Comparison of ENCODE assay signal across 8 mouse cellular contexts in genomic region chr6:32510924-32511323, GRCm38 (mm10).
DNase-seq lines count a peak whose midpoint lies in the region; ATAC-seq lines count a peak whose summit lies in the region.

No protein-coding gene starts in this region.

- H3K9me3 ChIP-seq in limb, embryonic 12.5 days: no peaks in the 10 kb centered on the region
- H3K9me3 ChIP-seq in limb, embryonic 10.5 days (replicated peaks): no peaks in the 10 kb centered on the region
- no peaks in the 10 kb centered on the region for H3K9me3 ChIP-seq in kidney, embryonic 16.5 days (ENCODE audit: low read length)
- no peaks in the 10 kb centered on the region for H3K9me3 ChIP-seq in hindbrain, embryonic 10.5 days

- H3K4me1 ChIP-seq in limb, embryonic 12.5 days (replicated peaks): peaks cover 13% of the 10 kb centered on the region
- H3K4me1 ChIP-seq in limb, embryonic 10.5 days: peaks cover 22% of the 10 kb centered on the region
- H3K4me1 ChIP-seq in kidney, embryonic 16.5 days (ENCODE audit: insufficient read depth, low read length): no peaks in the 10 kb centered on the region
- H3K4me1 ChIP-seq in hindbrain, embryonic 10.5 days (replicated peaks): peaks cover 13% of the 10 kb centered on the region

- no peaks in the 10 kb centered on the region for H3K36me3 ChIP-seq in limb, embryonic 12.5 days
- no peaks in the 10 kb centered on the region for H3K36me3 ChIP-seq in limb, embryonic 10.5 days
- no peaks in the 10 kb centered on the region for H3K36me3 ChIP-seq in kidney, embryonic 16.5 days (ENCODE audit: insufficient read depth, low read length)
- H3K36me3 ChIP-seq in macrophage (ENCODE audit: inconsistent target): no peaks in the 10 kb centered on the region
- H3K36me3 ChIP-seq in hindbrain, embryonic 10.5 days: no peaks in the 10 kb centered on the region

- no peak for DNase-seq in limb, embryonic 10.5 days (ENCODE audit: low spot score)
- no peak for DNase-seq in retina, embryonic 14.5 days (ENCODE audit: low spot score)
- no peak for DNase-seq in spleen, adult 12 weeks (ENCODE audit: low spot score)
- no peak for DNase-seq in hindbrain, embryonic 10.5 days (ENCODE audit: low spot score)

- no peaks in the 10 kb centered on the region for H3K79me2 ChIP-seq in macrophage (ENCODE audit: inconsistent target)

- no peak for ATAC-seq in limb, embryonic 12.5 days (ENCODE audit: insufficient number of reproducible peaks, insufficient read depth, low FRiP score, low TSS enrichment, low read depth)
- ATAC-seq in granulocyte monocyte progenitor cell, adult 5-6 weeks (replicated peaks; ENCODE audit: poor library complexity, severe bottlenecking): peak; percentile 30
- ATAC-seq in kidney, embryonic 16.5 days (ENCODE audit: low FRiP score, low TSS enrichment): peak; percentile 51

- no peak overlapping the region for H3K9ac ChIP-seq in limb, embryonic 12.5 days (replicated peaks)
- H3K9ac ChIP-seq in kidney, embryonic 16.5 days (replicated peaks; ENCODE audit: low read length): no peak overlapping the region

- H3K4me2 ChIP-seq in limb, embryonic 12.5 days: no peak overlapping the region
- H3K4me2 ChIP-seq in kidney, embryonic 16.5 days (replicated peaks; ENCODE audit: low read depth, low read length): no peak overlapping the region

- no peaks in the 10 kb centered on the region for H3K27me3 ChIP-seq in limb, embryonic 12.5 days
- no peaks in the 10 kb centered on the region for H3K27me3 ChIP-seq in limb, embryonic 10.5 days (ENCODE audit: low read depth, poor library complexity, severe bottlenecking)
- no peaks in the 10 kb centered on the region for H3K27me3 ChIP-seq in kidney, embryonic 16.5 days (ENCODE audit: insufficient read depth, low read length)
- H3K27me3 ChIP-seq in hindbrain, embryonic 10.5 days (ENCODE audit: insufficient read depth, poor library complexity, severe bottlenecking): no peaks in the 10 kb centered on the region

- 77% methylated on average over 7 of the region's 7 CpGs for WGBS in limb, embryonic 12.5 days
- 82% methylated on average over 7 of the region's 7 CpGs for WGBS in limb, embryonic 10.5 days
- WGBS in kidney, embryonic 16.5 days: 74% methylated on average over 7 of the region's 7 CpGs
- 7% methylated on average over 7 of the region's 7 CpGs for WGBS in macrophage (ENCODE audit: missing documents)
- 78% methylated on average over 7 of the region's 7 CpGs for WGBS in hindbrain, embryonic 10.5 days

- peak overlapping the region; percentile 46; the same call in 1 of the 2 replicates for H3K27ac ChIP-seq in limb, embryonic 12.5 days
- no peak overlapping the region; the same call in 1 of the 2 replicates for H3K27ac ChIP-seq in limb, embryonic 10.5 days
- H3K27ac ChIP-seq in kidney, embryonic 16.5 days (ENCODE audit: low read length): 0 out of 2 replicates have a peak overlapping the region, but pooled peaks have one; percentile 25
- H3K27ac ChIP-seq in macrophage: peak overlapping the region; percentile 22; the same call in 1 of the 2 replicates
- H3K27ac ChIP-seq in hindbrain, embryonic 10.5 days: no peak overlapping the region

- H3K4me3 ChIP-seq in limb, embryonic 12.5 days (replicated peaks): no peak overlapping the region
- no peak overlapping the region for H3K4me3 ChIP-seq in limb, embryonic 10.5 days
- H3K4me3 ChIP-seq in kidney, embryonic 16.5 days (ENCODE audit: low read length): no peak overlapping the region
- H3K4me3 ChIP-seq in macrophage (ENCODE audit: inconsistent target): peak overlapping the region; percentile 2; the same call in 1 of the 2 replicates
- no peak overlapping the region for H3K4me3 ChIP-seq in hindbrain, embryonic 10.5 days

Comparison
In these comparisons a context has a peak if more than half of its experiments do, and no peak if none do; other contexts are left out.
1. H3K27ac ChIP-seq: peak in limb, embryonic 12.5 days (single experiment), kidney, embryonic 16.5 days (single experiment) and macrophage (single experiment); none in limb, embryonic 10.5 days (single experiment) and hindbrain, embryonic 10.5 days (single experiment).